Mouse (Mus musculus) heart, adult 2 months (tissue): ENCODE data around the gene Tmem269. TPM values are rescaled to one million over a fixed set of nuclear protein-coding genes. Genes with fewer than 3 reads are reported as not detected.
A peak's percentile ranks its signal among the peaks of the same experiment; 100 is the strongest.

Experiments used
- DNase-seq, 2 experiments: peaks; one replicate each; pipeline ENCODE4 v3.0.0; 2021
- H3K27ac ChIP-seq: fragments of 200-600 bp; 2 replicates; pipeline ENCODE4 v1.8.1; 2022
- H3K27me3 ChIP-seq: fragments of 200-500 bp; 2 replicates; pipeline ENCODE4 v1.6.1; 2012; ENCODE audit warnings: mild to moderate bottlenecking, low read length, inconsistent platforms, mixed read lengths; ENCODE audit not compliant: control insufficient read depth, insufficient read depth
- H3K36me3 ChIP-seq: fragments of 200-500 bp; 2 replicates; pipeline ENCODE4 v1.6.1; 2012; ENCODE audit warnings: low read length, inconsistent platforms; ENCODE audit not compliant: control insufficient read depth, insufficient read depth
- H3K4me1 ChIP-seq: fragments of 200-500 bp; 2 replicates; pipeline ENCODE4 v1.6.1; 2011; ENCODE audit warnings: low read length; ENCODE audit not compliant: control insufficient read depth, insufficient read depth
- H3K4me3 ChIP-seq: fragments of 200-600 bp; 2 replicates; pipeline ENCODE4 v1.8.1; 2022
- H3K79me2 ChIP-seq: fragments of 200-500 bp; replicated peaks from 2 replicates; pipeline ENCODE4 v1.6.1; 2012; ENCODE audit warnings: mild to moderate bottlenecking, inconsistent platforms, low read length, moderate library complexity, mixed read lengths; ENCODE audit not compliant: control insufficient read depth, insufficient read depth
- H3K9ac ChIP-seq: fragments of 200-500 bp; 2 replicates; pipeline ENCODE4 v1.6.1; 2012; ENCODE audit warnings: low read depth, mild to moderate bottlenecking, control low read depth, inconsistent platforms, low read length, mixed read lengths
- CTCF ChIP-seq: fragments of 200-600 bp; IDR thresholded peaks from 2 replicates; pipeline ENCODE4 v1.8.1; 2022; ENCODE audit warnings: antibody characterized with exemption, mild to moderate bottlenecking, moderate library complexity
- EP300 ChIP-seq: fragments of 200-500 bp; IDR thresholded peaks from 2 replicates; pipeline ENCODE4 v1.6.1; 2011; ENCODE audit warnings: low read depth, low read length, control low read depth; ENCODE audit not compliant: insufficient read depth
- POLR2A ChIP-seq: fragments of 200-500 bp; IDR thresholded peaks from 2 replicates; pipeline ENCODE4 v1.6.1; 2011; ENCODE audit warnings: mild to moderate bottlenecking, low read depth, low read length, control low read depth; ENCODE audit not compliant: insufficient read depth
- WGBS: fragments of 180-500 bp; shearing (Covaris S2); methylation state at CpG from one replicate; pipeline ENCODE4 v1.1.7; 2018; 5-methylcytosine and 5-hydroxymethylcytosine counted together
- intact Hi-C: fragments of 180-260 bp; cut with DNase I; formaldehyde crosslinking; loops from one replicate; pipeline ENCODE4 v1.15.1; 2025
- long read RNA-seq: library from polyadenylated mRNA; stranded (forward); transcript quantifications from one replicate; pipeline ENCODE4 v2.0.0, GENCODE M21; 2021
- polyA plus RNA-seq: library from polyadenylated mRNA; depleted of rRNA; stranded (reverse); fragments of >200 nt; gene quantifications from 2 replicates; pipeline ENCODE4 v1.2.3, GENCODE M21; 2012; rRNA removed
- total RNA-seq, 2 experiments: library from RNA; stranded (reverse); gene quantifications; 2 replicates each; pipeline ENCODE4 v1.2.3; 2021

Gene Tmem269
- total RNA-seq = not detected
- 0.16 and 0.67 TPM in 2 replicates for polyA plus RNA-seq
- long read RNA-seq = 0 reads

DNA sequence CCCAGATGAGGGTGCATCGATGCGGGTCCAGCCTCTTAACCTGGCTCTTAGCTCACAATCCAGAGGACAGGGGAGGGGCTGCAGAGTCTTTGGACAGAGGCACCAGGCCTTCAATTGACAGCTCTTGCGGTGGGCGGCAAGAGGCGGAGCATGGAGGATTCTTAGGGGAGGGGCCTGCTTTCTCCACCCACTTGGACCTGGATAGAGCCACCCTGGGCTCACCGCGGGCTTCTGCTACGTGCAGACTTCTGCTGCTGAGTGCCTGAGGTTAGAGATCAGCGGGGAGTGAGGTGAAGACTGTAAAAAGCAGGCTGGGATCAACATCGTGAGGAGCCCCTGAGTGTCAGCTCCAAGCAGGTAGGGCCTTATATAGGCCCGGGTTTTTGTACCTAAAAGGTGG lies at the start of gene Tmem269:
TSS of gene Tmem269 (minus strand) at position 49 of the 400 bp plus-strand sequence.
- DNase-seq = no peak
- H3K4me3 ChIP-seq = no peak within 1 kb of the TSS
- H3K9ac ChIP-seq = no peak within 1 kb of the TSS
- intact Hi-C loops = no loop called here
- H3K27me3 ChIP-seq = no peaks in the 10 kb centered on the region
- no peaks in the 10 kb centered on the region for H3K4me1 ChIP-seq
- H3K27ac ChIP-seq = no peak within 1 kb of the TSS
- H3K79me2 ChIP-seq = no peaks in the 10 kb centered on the region
- TF ChIP-seq CTCF = no peak
- no peak for TF ChIP-seq EP300
- no peak for TF ChIP-seq POLR2A
- WGBS = 24% methylated on average over 11 of the region's 11 CpGs
- no peaks in the 10 kb centered on the region for H3K36me3 ChIP-seq

DNA sequence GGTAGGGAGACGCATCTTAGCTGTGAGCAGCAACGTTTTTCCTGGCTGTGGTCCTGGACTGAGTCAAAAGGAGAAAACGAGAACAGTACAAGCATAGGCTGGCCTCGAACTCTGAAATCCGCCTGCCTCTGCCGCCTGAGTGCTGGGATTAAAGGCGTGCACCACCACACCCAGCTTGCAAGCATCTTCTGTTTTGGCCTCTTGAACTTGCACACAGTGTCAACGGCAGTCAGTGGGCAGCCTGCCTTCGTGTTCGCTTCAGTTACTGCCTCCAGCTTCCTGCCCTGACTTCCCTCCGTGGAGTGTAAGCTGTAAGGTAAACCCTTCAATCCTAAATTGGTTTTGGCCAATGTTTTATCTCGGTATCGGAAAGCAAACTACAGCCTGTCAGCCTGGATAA lies 48.6 kb upstream of the Tmem269 start:
- Histone ChIP-seq H3K4me1 (peaks cover 8% of the 10 kb centered on the region), H3K4me3 (no peak overlapping the region), H3K27ac (no peak overlapping the region; the same call in 1 of the 2 replicates), H3K79me2 (no peaks in the 10 kb centered on the region), H3K27me3 (no peaks in the 10 kb centered on the region), H3K36me3 (peaks cover 6% of the 10 kb centered on the region; the same call in 1 of the 2 replicates), H3K9ac (no peak overlapping the region)
- WGBS = 49% methylated on average over 13 of the region's 13 CpGs
- intact Hi-C loops = no loop called here
- no peak for TF ChIP-seq EP300
- TF ChIP-seq CTCF = no peak
- TF ChIP-seq POLR2A = no peak
- DNase-seq = no peak

DNA sequence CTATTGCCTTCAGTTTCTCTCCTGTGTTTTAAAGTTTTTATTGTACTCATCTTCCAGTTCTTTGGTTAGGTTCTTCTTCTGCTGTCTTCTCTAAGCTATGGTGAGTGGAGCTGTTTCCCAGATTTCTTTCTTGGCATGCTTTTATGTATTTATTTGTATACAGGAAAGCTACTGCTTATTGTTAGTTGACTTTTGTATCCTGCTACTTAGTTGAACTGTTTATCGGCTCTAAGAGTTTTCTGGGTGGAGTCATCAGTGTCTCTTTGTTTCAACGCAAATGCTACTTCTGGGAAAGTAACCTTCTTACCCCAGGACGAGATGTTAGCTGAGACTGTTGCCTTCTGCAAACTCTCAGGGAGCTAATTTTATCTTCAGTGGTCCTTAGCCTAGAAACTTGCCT lies 45.4 kb upstream of the Tmem269 start:
- no peak overlapping the region for H3K9ac ChIP-seq
- peaks cover 6% of the 10 kb centered on the region; the same call in 1 of the 2 replicates for H3K36me3 ChIP-seq
- 44% methylated on average over 3 of the region's 3 CpGs for WGBS
- no peaks in the 10 kb centered on the region for H3K27me3 ChIP-seq
- no peak for TF ChIP-seq POLR2A
- no peak for TF ChIP-seq EP300
- TF ChIP-seq CTCF = no peak
- peak overlapping the region; percentile 84 for H3K27ac ChIP-seq
- no peaks in the 10 kb centered on the region for H3K79me2 ChIP-seq
- no peak for DNase-seq
- intact Hi-C loops = no loop called here
- H3K4me3 ChIP-seq = no peak overlapping the region
- peaks cover 16% of the 10 kb centered on the region for H3K4me1 ChIP-seq

DNA sequence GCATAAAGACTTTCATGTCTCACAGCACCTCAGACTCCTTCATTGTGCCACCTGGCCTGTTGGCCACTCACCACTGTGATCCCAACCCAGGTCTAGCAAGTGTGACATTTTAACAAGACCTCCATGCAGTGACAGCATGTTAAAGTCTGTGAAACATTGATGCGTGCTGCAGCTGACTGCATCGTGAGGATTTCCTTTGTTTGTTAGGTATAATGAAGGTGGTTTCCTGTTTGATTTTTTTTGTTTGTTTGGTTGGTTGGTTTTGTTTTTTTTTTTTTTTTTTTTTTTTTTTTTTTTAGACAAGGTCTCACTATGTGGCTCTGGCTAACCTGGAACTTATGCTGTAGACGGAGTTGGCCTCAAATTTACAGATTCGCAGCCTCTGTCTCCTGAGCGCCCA lies 44.5 kb upstream of the Tmem269 start:
- Histone ChIP-seq H3K4me3 (no peak overlapping the region), H3K27ac (peak overlapping the region; percentile 84), H3K4me1 (peaks cover 18% of the 10 kb centered on the region), H3K79me2 (no peaks in the 10 kb centered on the region), H3K27me3 (no peaks in the 10 kb centered on the region), H3K9ac (no peak overlapping the region), H3K36me3 (peaks cover 6% of the 10 kb centered on the region; the same call in 1 of the 2 replicates)
- WGBS = 71% methylated on average over 5 of the region's 5 CpGs
- intact Hi-C loops = no loop called here
- DNase-seq = no peak
- peak; percentile 45; the same call in 1 of the 2 replicates for TF ChIP-seq POLR2A
- TF ChIP-seq EP300 = no peak
- no peak for TF ChIP-seq CTCF

DNA sequence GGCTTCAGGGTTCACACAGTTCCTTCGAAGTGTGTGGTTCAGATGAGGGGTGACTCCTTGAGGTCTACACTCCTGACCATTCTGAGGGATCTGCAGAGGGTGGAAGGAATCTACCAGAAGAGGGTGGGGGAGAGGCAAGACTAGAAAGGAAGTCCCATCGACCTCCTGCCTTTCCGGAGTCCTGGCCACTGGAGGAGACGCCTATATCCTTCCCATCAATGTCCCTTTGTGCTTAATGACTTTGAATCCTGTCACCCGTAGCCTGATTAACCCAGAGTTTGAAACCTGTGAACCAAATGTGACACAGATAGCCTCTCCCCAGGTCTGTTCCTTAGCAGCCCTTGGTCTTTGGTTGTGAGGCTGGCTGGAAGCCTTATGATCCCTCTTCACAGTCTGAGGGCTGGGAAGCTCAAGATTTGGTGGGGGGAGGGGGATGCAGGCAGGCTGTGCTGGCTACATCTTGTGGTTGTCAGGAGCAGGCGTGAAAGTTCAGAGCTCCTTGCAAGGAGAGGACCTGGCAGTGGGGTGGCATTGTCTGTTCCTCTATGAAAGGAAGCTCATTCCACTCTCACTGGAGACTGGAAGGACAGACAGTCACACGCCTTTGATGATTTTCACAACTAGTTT lies 43.2 kb upstream of the Tmem269 start:
- H3K79me2 ChIP-seq = no peaks in the 10 kb centered on the region
- no peaks in the 10 kb centered on the region for H3K27me3 ChIP-seq
- peaks cover 16% of the 10 kb centered on the region for H3K4me1 ChIP-seq
- no peak overlapping the region for H3K4me3 ChIP-seq
- 35% methylated on average over 7 of the region's 7 CpGs for WGBS
- TF ChIP-seq EP300 = peak; percentile 93
- no peak for TF ChIP-seq CTCF
- TF ChIP-seq POLR2A = peak; percentile 53; the same call in 1 of the 2 replicates
- intact Hi-C loops = loop anchor here (1.0 kb wide), 1 partner anchor 14 kb away; no protein-coding TSS in a partner anchor
- H3K27ac ChIP-seq = peak overlapping the region; percentile 84
- H3K36me3 ChIP-seq = peaks cover 6% of the 10 kb centered on the region; the same call in 1 of the 2 replicates
- H3K9ac ChIP-seq = no peak overlapping the region
- peak in 1 of 2 experiments; percentile 40 for DNase-seq
